ENCODE assay signal across 9 mouse cellular contexts in genomic region chr5:30233042-30233441, GRCm38 (mm10). TPM values are rescaled to one million over a fixed set of nuclear protein-coding genes. Genes with fewer than 3 reads are reported as not detected.
DNase-seq lines count a peak whose midpoint lies in the region; ATAC-seq and TF ChIP-seq lines count a peak whose summit lies in the region.
"Had no signal": no experiment of that assay in that cellular context is flagged by ENCODE, and none has a peak within 500 bp of the region (broad histone marks: within the 10 kb centered on the region; RNA-seq: fewer than 3 reads in every experiment).

No protein-coding gene starts in this region.

- peaks cover 57% of the 10 kb centered on the region for H3K4me1 ChIP-seq in megakaryocyte, embryonic 14.5 days
- H3K4me1 ChIP-seq in forebrain, embryonic 13.5 days, result peaks cover 34% of the 10 kb centered on the region

- no peaks in the 10 kb centered on the region for H3K27me3 ChIP-seq in megakaryocyte, embryonic 14.5 days (replicated peaks)
- H3K27me3 ChIP-seq in forebrain, embryonic 13.5 days, result no peaks in the 10 kb centered on the region
- no peaks in the 10 kb centered on the region for H3K27me3 ChIP-seq in myocyte (ENCODE audit: control insufficient read depth, insufficient read depth, insufficient read length)

- 3% methylated on average over 15 of the region's 15 CpGs for WGBS in forebrain, embryonic 13.5 days

- peaks cover 62% of the 10 kb centered on the region for H3K79me2 ChIP-seq in myocyte (ENCODE audit: control insufficient read depth, insufficient read depth)

- H3K9me3 ChIP-seq in megakaryocyte, embryonic 14.5 days, result no peaks in the 10 kb centered on the region
- no peaks in the 10 kb centered on the region for H3K9me3 ChIP-seq in forebrain, embryonic 13.5 days (replicated peaks)

- no peak for ATAC-seq in megakaryocyte, adult 5-6 weeks (ENCODE audit: poor library complexity, severe bottlenecking)
- ATAC-seq in forebrain, embryonic 13.5 days, result no peak

- peak overlapping the region; percentile 84 for H3K4me2 ChIP-seq in forebrain, embryonic 13.5 days
- H3K4me2 ChIP-seq in myocyte (ENCODE audit: low read depth), result peak overlapping the region; percentile 99

- peak overlapping the region; percentile 93 for H3K27ac ChIP-seq in forebrain, embryonic 13.5 days

- peak; percentile 17 to 72 for DNase-seq in adrenal gland, adult (ENCODE audit: inconsistent age in 2 of 2, low spot score in 1 of 2)
- no peak for DNase-seq in adrenal gland, adult 2 months
- peak; percentile 28 to 44 for DNase-seq in kidney, postnatal 4 days
- peak; percentile 65 for DNase-seq in thymus, postnatal 4 days

- TF ChIP-seq POLR2A in myocyte (IDR thresholded peaks at IDR 0.05; ENCODE audit: insufficient read length, low read depth), result no peak

- H3K4me3 ChIP-seq in megakaryocyte, embryonic 14.5 days (replicated peaks), result peak overlapping the region; percentile 93
- H3K4me3 ChIP-seq in forebrain, embryonic 13.5 days, result peak overlapping the region; percentile 84
- peak overlapping the region; percentile 64 for H3K4me3 ChIP-seq in myocyte

- peaks cover 8% of the 10 kb centered on the region for H3K36me3 ChIP-seq in megakaryocyte, embryonic 14.5 days (replicated peaks; ENCODE audit: low read length)
- peaks cover 5% of the 10 kb centered on the region; the same call in 1 of the 2 replicates for H3K36me3 ChIP-seq in forebrain, embryonic 13.5 days (ENCODE audit: poor library complexity, severe bottlenecking)
- no peaks in the 10 kb centered on the region for H3K36me3 ChIP-seq in myocyte (ENCODE audit: control insufficient read depth, insufficient read depth)

- peak overlapping the region; percentile 68 for H3ac ChIP-seq in myocyte (ENCODE audit: control insufficient read depth, insufficient read length)

- H3K9ac ChIP-seq in forebrain, embryonic 13.5 days, result peak overlapping the region; percentile 92

TF ChIP-seq in myocyte, 11 proteins besides CTCF, POLR2A, EP300 and RAD21:
- TF ChIP-seq MYOG (IDR thresholded peaks at IDR 0.05; ENCODE audit: control insufficient read depth in 1 of 3, insufficient read depth in 1 of 3, insufficient read length in 2 of 3, low read depth in 2 of 3) (no peak), E2F4 (IDR thresholded peaks at IDR 0.05; ENCODE audit: insufficient read depth) (no peak), REST (IDR thresholded peaks at IDR 0.05; ENCODE audit: insufficient read depth, insufficient read length) (no peak), TCF3 (IDR thresholded peaks at IDR 0.05; ENCODE audit: insufficient read length, low read depth) (no peak), USF1 (IDR thresholded peaks at IDR 0.05; ENCODE audit: low read depth) (no peak), SRF (IDR thresholded peaks at IDR 0.05; ENCODE audit: control insufficient read depth, insufficient read length, low read depth) (no peak), MAX (IDR thresholded peaks at IDR 0.05; ENCODE audit: low read depth) (no peak), MYOD1 (IDR thresholded peaks at IDR 0.05; ENCODE audit: control insufficient read depth in 1 of 3, insufficient read length in 2 of 3, low read depth in 2 of 3) (no peak), POLR2AphosphoS2 (IDR thresholded peaks at IDR 0.05; ENCODE audit: insufficient read length, low read depth) (no peak), TCF12 (IDR thresholded peaks at IDR 0.05; ENCODE audit: insufficient read depth, poor library complexity, severe bottlenecking) (no peak), CEBPB (IDR thresholded peaks at IDR 0.05; ENCODE audit: insufficient read depth, poor library complexity, severe bottlenecking) (no peak)
TF ChIP-seq in myocyte: peak in this region for 0.

RNA-seq across cellular contexts. Expression of gene Selenoi, which starts 0.7 kb away (rescaled TPM):
- 10 to 100 TPM; 21.8 to 25.6 TPM for total RNA-seq in adrenal gland, adult 2 months (2021)
- polyA plus RNA-seq in adrenal gland, adult 2 months (2012; rRNA removed), result 27.0 and 53.8 TPM in 2 replicates
- polyA plus RNA-seq in megakaryocyte, embryonic 14.5 days (2012; ENCODE audit: insufficient read depth, low replicate concordance), result 0.96 TPM in 1 of 2 replicates, not detected in the other
- 16.1 and 17.2 TPM in 2 replicates for total RNA-seq in megakaryocyte, adult 5-6 weeks (2015)
- total RNA-seq in megakaryocyte, adult 5-6 weeks (2017), result 29.2 and 37.1 TPM in 2 replicates
- polyA plus RNA-seq in forebrain, embryonic 13.5 days (2015; fragmentation: Nextera tagmentation; extraction: Ambion mirVana), result 21.3 and 24.5 TPM in 2 replicates
- polyA plus RNA-seq in myocyte (2012; fragmentation: generic; extraction: Trizol), result 11.1 TPM

RNA-seq across cellular contexts. Expression of gene Adgrf3, which starts 27.5 kb away (rescaled TPM):
- not detected for total RNA-seq in adrenal gland, adult 2 months (2021)
- polyA plus RNA-seq in adrenal gland, adult 2 months (2012; rRNA removed), result not detected in 2 replicates
- polyA plus RNA-seq in megakaryocyte, embryonic 14.5 days (2012; ENCODE audit: insufficient read depth, low replicate concordance), result not detected in 2 replicates
- total RNA-seq in megakaryocyte, adult 5-6 weeks (2015), result not detected in 2 replicates
- not detected in 2 replicates for total RNA-seq in megakaryocyte, adult 5-6 weeks (2017)
- not detected in 2 replicates for polyA plus RNA-seq in forebrain, embryonic 13.5 days (2015; fragmentation: Nextera tagmentation; extraction: Ambion mirVana)
- 0.22 TPM for polyA plus RNA-seq in myocyte (2012; fragmentation: generic; extraction: Trizol)
- total RNA-seq: layer of hippocampus, adult 8-10 months had no signal

RNA-seq across cellular contexts. Expression of gene Drc1, which starts 48.1 kb away (rescaled TPM):
- total RNA-seq in adrenal gland, adult 2 months (2021), result under 1 TPM; 0.49 to 0.59 TPM
- polyA plus RNA-seq in adrenal gland, adult 2 months (2012; rRNA removed), result 0.11 TPM in 1 of 2 replicates, not detected in the other
- not detected in 2 replicates for polyA plus RNA-seq in megakaryocyte, embryonic 14.5 days (2012; ENCODE audit: insufficient read depth, low replicate concordance)
- 0.11 TPM in 1 of 2 replicates, not detected in the other for total RNA-seq in megakaryocyte, adult 5-6 weeks (2015)
- 0.28 TPM in 1 of 2 replicates, not detected in the other for total RNA-seq in megakaryocyte, adult 5-6 weeks (2017)
- polyA plus RNA-seq in forebrain, embryonic 13.5 days (2015; fragmentation: Nextera tagmentation; extraction: Ambion mirVana), result 1.9 and 3.3 TPM in 2 replicates
- 0.01 TPM for polyA plus RNA-seq in myocyte (2012; fragmentation: generic; extraction: Trizol)
